Mouse (Mus musculus) kidney, embryonic 14.5 days (tissue): ENCODE results near the gene Endod1. TPM values are rescaled to one million over a fixed set of nuclear protein-coding genes. Genes with fewer than 3 reads are reported as not detected.

ENCODE experiments used
- ATAC-seq: fragments of 200-750 bp; cut with Nextera tagmentation; 2 replicates; pipeline ENCODE4 v1.8.0; 2017; ENCODE audit warnings: moderate number of reproducible peaks, mild to moderate bottlenecking, moderate TSS enrichment, moderate library complexity; ENCODE audit not compliant: low FRiP score, low TSS enrichment
- H3K27ac ChIP-seq: fragments of 300-500 bp; sonication (generic); 2 replicates; pipeline ENCODE4 v1.5.1; 2014; ENCODE audit warnings: low read depth, mild to moderate bottlenecking, low read length, moderate library complexity, mixed read lengths
- H3K27me3 ChIP-seq: fragments of 300-500 bp; sonication (generic); 2 replicates; pipeline ENCODE4 v1.6.1; 2014; ENCODE audit warnings: mild to moderate bottlenecking, low read length; ENCODE audit not compliant: control insufficient read depth, insufficient read depth
- H3K36me3 ChIP-seq: fragments of 300-500 bp; sonication (generic); 2 replicates; pipeline ENCODE4 v1.6.1; 2014; ENCODE audit warnings: low read length, mixed read lengths; ENCODE audit not compliant: control insufficient read depth, insufficient read depth
- H3K4me1 ChIP-seq: fragments of 300-500 bp; sonication (generic); 2 replicates; pipeline ENCODE4 v1.6.1; 2014; ENCODE audit warnings: low read length, mixed read lengths; ENCODE audit not compliant: control insufficient read depth, insufficient read depth
- H3K4me2 ChIP-seq: fragments of 300-500 bp; sonication (generic); replicated peaks from 2 replicates; pipeline ENCODE4 v1.6.1; 2014; ENCODE audit warnings: low read depth, mild to moderate bottlenecking, low read length
- H3K4me3 ChIP-seq: fragments of 300-500 bp; sonication (generic); 2 replicates; pipeline ENCODE4 v1.5.1; 2014; ENCODE audit warnings: mild to moderate bottlenecking, low read length
- H3K9ac ChIP-seq: fragments of 300-500 bp; sonication (generic); 2 replicates; pipeline ENCODE4 v1.6.1; 2014; ENCODE audit warnings: low read depth, mild to moderate bottlenecking, low read length, moderate library complexity
- H3K9me3 ChIP-seq: fragments of 300-500 bp; sonication (generic); 2 replicates; pipeline ENCODE4 v1.6.1; 2016; ENCODE audit warnings: low read length; ENCODE audit not compliant: control insufficient read depth
- WGBS: fragments of 180-500 bp; shearing (Covaris S2); extraction: QIAGEN DNeasy Blood & Tissue Kit; methylation state at CpG from one replicate; pipeline ENCODE4 v1.1.7; 2014; 5-methylcytosine and 5-hydroxymethylcytosine counted together
- polyA plus RNA-seq: library from polyadenylated mRNA; unstranded; fragments of >200 nt; fragmentation: Nextera tagmentation; extraction: Ambion mirVana; gene quantifications from 2 replicates; pipeline ENCODE4 v1.2.1, GENCODE M21; 2014

Endod1 gene
- polyA plus RNA-seq, 1 experiment from 2014 or later = 13.9 TPM

GRCm38 (mm10) chr9:14396819-14397448, 15.6 kb upstream of the Endod1 start:
- Histone ChIP-seq H3K9ac (no peak overlapping the region), H3K36me3 (no peaks in the 10 kb centered on the region), H3K4me2 (no peak overlapping the region), H3K27me3 (no peaks in the 10 kb centered on the region), H3K4me1 (no peaks in the 10 kb centered on the region), H3K27ac (no peak overlapping the region), H3K9me3 (no peaks in the 10 kb centered on the region), H3K4me3 (no peak overlapping the region)
- ATAC-seq = no peak
- 74% methylated on average over 3 of the region's 3 CpGs for WGBS

- 74% methylated on average over 2 of the region's 2 CpGs for WGBS
- Histone ChIP-seq H3K4me1 (no peaks in the 10 kb centered on the region), H3K9me3 (no peaks in the 10 kb centered on the region), H3K4me2 (no peak overlapping the region), H3K27ac (no peak overlapping the region), H3K4me3 (no peak overlapping the region), H3K36me3 (no peaks in the 10 kb centered on the region), H3K27me3 (no peaks in the 10 kb centered on the region), H3K9ac (no peak overlapping the region)
- no peak for ATAC-seq
These were observed 14.8 kb upstream of the Endod1 start for GRCm38 (mm10) chr9:14396096-14396495.

GRCm38 (mm10) chr9:14394956-14395561, 13.8 kb upstream of the Endod1 start:
- H3K4me3 ChIP-seq = no peak overlapping the region
- no peak overlapping the region for H3K4me2 ChIP-seq
- H3K27me3 ChIP-seq = no peaks in the 10 kb centered on the region
- no peak overlapping the region for H3K9ac ChIP-seq
- no peaks in the 10 kb centered on the region for H3K36me3 ChIP-seq
- no peaks in the 10 kb centered on the region for H3K4me1 ChIP-seq
- WGBS = 51% methylated on average over 2 of the region's 2 CpGs
- H3K9me3 ChIP-seq = no peaks in the 10 kb centered on the region
- H3K27ac ChIP-seq = no peak overlapping the region
- no peak for ATAC-seq

- no peaks in the 10 kb centered on the region for H3K36me3 ChIP-seq
- no peaks in the 10 kb centered on the region for H3K27me3 ChIP-seq
- no peak for ATAC-seq
- no peaks in the 10 kb centered on the region for H3K9me3 ChIP-seq
- no peaks in the 10 kb centered on the region for H3K4me1 ChIP-seq
- no peak overlapping the region for H3K27ac ChIP-seq
- WGBS = 82% methylated on average over 3 of the region's 3 CpGs
- H3K4me2 ChIP-seq = no peak overlapping the region
- no peak overlapping the region for H3K9ac ChIP-seq
- H3K4me3 ChIP-seq = no peak overlapping the region
These were observed 10.6 kb upstream of the Endod1 start for GRCm38 (mm10) chr9:14391841-14392318.

- H3K4me3 ChIP-seq = no peak overlapping the region
- WGBS = 93% methylated on average over 9 of the region's 9 CpGs
- H3K9me3 ChIP-seq = no peaks in the 10 kb centered on the region
- no peak for ATAC-seq
- H3K4me2 ChIP-seq = no peak overlapping the region
- no peak overlapping the region for H3K9ac ChIP-seq
- H3K4me1 ChIP-seq = no peaks in the 10 kb centered on the region
- no peaks in the 10 kb centered on the region for H3K36me3 ChIP-seq
- no peak overlapping the region for H3K27ac ChIP-seq
- H3K27me3 ChIP-seq = no peaks in the 10 kb centered on the region
These were observed 10.0 kb upstream of the Endod1 start for GRCm38 (mm10) chr9:14391286-14391685.

- no peak overlapping the region for H3K27ac ChIP-seq
- no peaks in the 10 kb centered on the region for H3K27me3 ChIP-seq
- ATAC-seq = no peak
- H3K9ac ChIP-seq = no peak overlapping the region
- 93% methylated on average over 1 of the region's 1 CpGs for WGBS
- H3K4me1 ChIP-seq = no peaks in the 10 kb centered on the region
- H3K4me2 ChIP-seq = no peak overlapping the region
- H3K36me3 ChIP-seq = no peaks in the 10 kb centered on the region
- no peaks in the 10 kb centered on the region for H3K9me3 ChIP-seq
- H3K4me3 ChIP-seq = no peak overlapping the region
These were observed 9.0 kb upstream of the Endod1 start for GRCm38 (mm10) chr9:14390278-14390677.

- ATAC-seq = no peak
- H3K9ac ChIP-seq = no peak overlapping the region
These were observed 7.8 kb upstream of the Endod1 start for GRCm38 (mm10) chr9:14389050-14389621.

GRCm38 (mm10) chr9:14388001-14388400, 6.7 kb upstream of the Endod1 start:
- H3K9me3 ChIP-seq = no peaks in the 10 kb centered on the region
- H3K27ac ChIP-seq = no peak overlapping the region
- H3K4me2 ChIP-seq = no peak overlapping the region
- no peak overlapping the region for H3K9ac ChIP-seq
- 100% methylated on average over 1 of the region's 1 CpGs for WGBS
- no peak overlapping the region for H3K4me3 ChIP-seq
- no peak for ATAC-seq
- no peaks in the 10 kb centered on the region for H3K27me3 ChIP-seq
- no peaks in the 10 kb centered on the region for H3K4me1 ChIP-seq
- H3K36me3 ChIP-seq = no peaks in the 10 kb centered on the region

More at GRCm38 (mm10) chr9:14389050-14389621, 7.8 kb upstream of the Endod1 start:
- no peaks in the 10 kb centered on the region for H3K4me1 ChIP-seq
- H3K27me3 ChIP-seq = no peaks in the 10 kb centered on the region
- H3K36me3 ChIP-seq = no peaks in the 10 kb centered on the region
- no peaks in the 10 kb centered on the region for H3K9me3 ChIP-seq
- WGBS = 86% methylated on average over 4 of the region's 4 CpGs
- H3K4me3 ChIP-seq = no peak overlapping the region
- no peak overlapping the region for H3K27ac ChIP-seq
- H3K4me2 ChIP-seq = no peak overlapping the region

- WGBS = 75% methylated on average over 9 of the region's 9 CpGs
- Histone ChIP-seq H3K36me3 (no peaks in the 10 kb centered on the region), H3K27me3 (no peaks in the 10 kb centered on the region), H3K9me3 (no peaks in the 10 kb centered on the region), H3K4me2 (no peak overlapping the region), H3K9ac (no peak overlapping the region), H3K4me1 (no peaks in the 10 kb centered on the region), H3K4me3 (no peak overlapping the region), H3K27ac (no peak overlapping the region)
- ATAC-seq = no peak
These were observed 5.5 kb upstream of the Endod1 start for GRCm38 (mm10) chr9:14386831-14387230.
